Mouse (Mus musculus) layer of hippocampus, postnatal 25 days (tissue): ENCODE measurements around the gene Csnk1d. TPM values are rescaled to one million over a fixed set of nuclear protein-coding genes. Genes with fewer than 3 reads are reported as not detected.
A peak's percentile ranks its signal among the peaks of the same experiment; 100 is the strongest.

Experiments used
- DNase-seq, 2 experiments: peaks; one replicate each; pipeline ENCODE4 v3.0.0; 2022; ENCODE audit warnings: mixed read lengths in 2 of 2, low spot score in 1 of 2; ENCODE audit errors: extremely low spot score in 1 of 2
- total RNA-seq, 2 experiments: library from RNA; stranded (reverse); gene quantifications; 2 replicates each; pipeline ENCODE4 v1.2.3; 2021

Gene Csnk1d
- total RNA-seq: 100 to 1,000 TPM; 127 to 128 TPM

GRCm38 (mm10) chr11:120990951-120991526 lies at the start of gene Csnk1d:
Gene Csnk1d (minus strand): TSS chr11:120991330.
- DNase-seq: peak; percentile 100

- DNase-seq: no peak
These were observed 48.2 kb upstream of the Csnk1d start, which contains the start of gene Cd7 for GRCm38 (mm10) chr11:121039302-121039701. Gene Cd7 (minus strand): TSS chr11:121039418.

DNA sequence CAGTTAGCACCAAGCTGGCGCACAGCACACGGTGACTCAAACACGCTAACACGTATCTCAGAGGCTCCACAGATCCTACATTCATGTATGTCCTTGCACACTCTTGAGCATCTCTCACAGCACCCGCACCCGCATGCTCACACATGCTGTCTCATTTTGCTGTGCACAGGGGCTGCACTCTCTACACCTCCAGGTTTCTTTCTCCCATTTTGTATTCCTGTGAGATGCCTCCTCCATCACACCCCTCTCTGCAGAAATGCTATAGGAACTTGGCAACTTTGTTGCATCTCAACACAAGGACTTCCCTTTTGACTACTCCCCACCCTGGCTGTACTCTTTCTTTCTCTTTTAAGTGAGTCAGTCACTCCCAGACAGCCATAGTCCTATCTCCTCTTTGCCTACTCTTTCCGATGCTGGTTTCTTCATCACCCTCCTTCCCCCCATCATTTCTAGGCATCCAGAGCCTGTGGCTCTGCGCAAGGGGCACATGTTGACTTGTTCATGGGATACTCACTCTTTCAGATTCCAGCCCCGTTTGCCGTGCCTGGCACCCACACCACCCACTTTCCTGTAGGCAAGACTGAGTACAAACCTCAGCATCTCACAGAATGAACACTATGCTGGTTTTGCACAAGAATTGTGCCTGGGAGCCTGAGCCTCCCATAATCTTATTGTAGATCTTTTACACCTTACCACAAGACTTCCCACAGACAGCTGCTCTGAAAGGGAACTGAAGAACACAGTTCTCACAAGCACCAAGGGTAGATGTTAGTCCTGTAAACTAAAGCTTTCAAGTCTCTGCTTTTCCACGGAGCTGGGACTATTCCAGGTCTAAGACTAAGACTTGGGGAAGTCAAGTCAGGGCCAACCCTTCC lies 47.5 kb upstream of the Csnk1d start:
- DNase-seq: no peak

- no peak for DNase-seq
These were observed 42.0 kb upstream of the Csnk1d start for GRCm38 (mm10) chr11:121033118-121033517.

- no peak for DNase-seq
These were observed 36.1 kb upstream of the Csnk1d start for GRCm38 (mm10) chr11:121027259-121027658.

DNA sequence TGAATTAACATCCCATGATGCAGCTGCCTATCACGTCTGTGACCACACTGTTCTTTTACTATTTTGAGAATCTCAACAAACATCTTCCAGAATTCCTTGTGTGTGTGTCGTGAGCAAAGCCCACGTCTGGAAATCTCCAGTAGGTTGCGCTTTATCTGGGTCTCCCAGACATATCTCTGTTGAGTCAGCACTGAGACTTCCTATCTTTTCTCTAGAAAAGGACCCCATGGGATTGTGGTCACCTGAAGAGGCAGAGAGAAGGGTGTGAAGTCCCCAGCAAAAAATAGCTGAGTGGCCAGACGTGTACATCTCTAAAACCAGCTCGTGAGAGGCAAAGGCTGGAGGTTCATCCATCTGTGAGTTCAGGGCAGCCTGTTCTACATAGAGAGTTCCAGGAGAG lies 33.0 kb upstream of the Csnk1d start:
- no peak for DNase-seq

DNA sequence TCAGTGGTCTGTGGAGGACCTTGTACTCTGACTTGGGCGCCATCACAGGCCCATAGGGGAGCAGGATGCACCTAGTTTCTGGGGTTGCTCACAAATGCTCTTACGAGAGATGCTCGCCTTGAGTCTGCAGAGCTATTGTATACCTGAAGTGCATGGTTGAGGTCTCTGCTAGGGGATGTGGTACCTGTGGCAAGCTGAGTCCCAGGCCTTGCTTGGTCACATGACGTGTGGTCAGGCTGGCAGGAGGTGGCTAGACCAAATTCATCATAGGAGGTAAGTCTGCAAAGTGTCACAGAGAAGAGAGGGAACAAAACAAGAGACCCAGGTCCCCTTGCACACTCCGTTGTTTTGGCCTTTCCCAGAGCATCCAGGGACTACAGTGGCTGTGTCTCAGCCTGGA lies 28.4 kb upstream of the Csnk1d start:
- DNase-seq: no peak

GRCm38 (mm10) chr11:121017703-121018102 lies 26.6 kb upstream of the Csnk1d start:
- peak in 1 of 2 experiments; percentile 48 for DNase-seq

DNA sequence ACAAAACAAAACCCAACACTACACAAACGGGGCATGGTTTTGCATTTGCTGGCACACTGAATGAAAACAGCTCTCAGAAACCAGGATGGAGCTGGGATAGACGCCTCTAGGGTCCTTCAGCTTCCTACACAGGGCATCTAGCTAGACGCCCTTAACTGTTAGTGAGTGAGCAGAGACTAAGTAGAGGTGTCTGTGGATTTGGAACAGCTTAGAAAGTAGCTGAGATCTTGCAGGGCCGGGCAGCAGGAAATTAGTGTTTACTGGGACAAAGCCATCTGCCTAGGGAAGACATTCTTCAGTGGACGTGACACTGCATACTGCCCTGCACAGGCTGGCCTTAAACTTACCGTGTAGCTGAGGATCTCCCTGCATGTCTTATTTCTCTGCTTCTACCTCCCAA lies 24.3 kb upstream of the Csnk1d start:
- DNase-seq: no peak

DNA sequence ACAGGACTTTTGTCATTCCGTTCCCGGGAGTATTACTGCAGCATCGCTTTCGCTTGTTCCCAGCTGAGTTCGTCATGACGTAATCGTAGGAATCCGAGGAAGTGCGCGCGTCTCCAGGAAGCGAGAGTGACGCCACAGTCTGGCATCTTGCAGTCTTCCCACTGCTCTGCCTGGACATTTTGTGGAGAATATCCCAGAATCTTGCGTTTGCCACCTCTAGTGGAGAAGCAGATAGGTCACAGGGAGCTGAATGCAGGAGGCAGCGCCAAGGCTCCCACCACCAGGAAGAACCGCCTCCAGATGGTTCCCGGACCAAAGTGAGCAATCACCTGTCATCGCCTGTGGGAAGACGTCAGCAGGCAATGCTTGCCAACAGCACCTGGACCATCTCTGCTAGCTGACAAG lies 23.8 kb upstream of the Csnk1d start:
- no peak for DNase-seq

DNA sequence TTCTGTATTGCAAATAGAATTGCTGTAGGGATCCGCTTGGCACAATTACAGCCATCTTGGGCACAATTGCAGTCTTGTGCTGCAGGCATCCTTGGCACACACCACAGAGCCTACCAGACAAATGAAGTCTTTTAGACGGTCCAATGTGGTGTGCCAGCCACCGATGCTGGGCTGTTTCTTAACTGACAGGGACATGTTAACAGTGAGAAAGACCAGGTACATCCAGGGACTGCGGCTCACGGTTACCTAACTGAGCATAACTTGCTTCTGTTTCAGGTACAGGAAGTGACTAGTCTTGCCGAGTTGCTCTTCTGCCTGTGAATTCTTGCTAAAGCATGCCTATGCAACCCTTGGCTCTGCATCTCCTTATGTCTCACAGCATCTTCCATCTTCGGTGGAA lies 22.5 kb upstream of the Csnk1d start:
- no peak for DNase-seq

DNA sequence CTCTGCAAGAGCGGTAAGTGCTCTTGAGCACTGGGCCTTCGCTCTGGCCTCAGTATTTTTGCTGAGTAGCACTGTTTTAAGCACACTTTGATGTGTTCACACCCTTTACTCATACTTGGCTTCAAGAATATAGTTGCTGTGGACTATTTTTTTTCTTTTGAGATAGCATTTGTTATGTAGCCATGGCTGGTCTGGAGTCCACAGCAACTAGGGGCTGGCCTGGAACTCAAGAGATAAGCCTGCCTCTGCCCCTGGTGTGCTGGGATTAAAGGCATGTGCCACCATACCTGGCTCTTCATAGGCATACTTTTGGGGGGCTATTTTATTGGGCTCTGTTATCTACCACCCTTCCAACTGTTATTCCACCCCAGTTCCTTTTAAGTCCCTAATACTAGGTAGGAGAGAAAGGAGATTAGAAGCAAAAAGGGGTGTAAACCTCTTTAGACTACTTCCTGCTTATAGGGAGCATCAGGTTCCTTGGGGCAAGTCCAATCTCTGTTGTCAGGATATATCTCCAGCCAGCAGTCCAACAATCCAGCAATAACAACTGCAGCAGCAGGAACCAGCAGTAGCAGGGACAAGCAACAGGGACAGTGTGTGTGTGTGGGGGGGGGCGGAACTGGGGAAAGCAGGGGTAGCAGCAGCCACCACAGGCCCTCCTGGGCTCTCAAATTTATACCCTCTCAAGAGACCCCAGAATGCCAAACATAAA lies 19.1 kb upstream of the Csnk1d start:
- no peak for DNase-seq

DNA sequence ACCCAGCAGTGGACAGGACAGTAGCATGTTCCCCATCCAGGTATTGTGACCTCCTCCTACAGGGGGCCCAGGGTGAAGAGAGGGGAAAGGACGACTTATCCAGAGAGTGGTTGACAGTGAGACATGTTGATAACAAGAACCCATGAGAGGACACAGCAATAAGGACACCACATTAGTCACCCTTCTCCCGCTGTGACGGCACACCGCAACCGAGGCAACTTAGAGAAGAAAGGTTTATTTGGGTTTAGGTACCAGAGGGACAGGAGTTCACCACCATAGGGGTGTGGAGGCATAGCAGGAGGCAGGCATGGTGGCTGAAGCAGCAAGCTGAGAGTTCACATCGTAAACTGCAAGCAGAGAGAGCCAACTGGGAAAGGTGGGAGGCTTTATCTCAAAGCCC lies 15.1 kb upstream of the Csnk1d start:
- no peak for DNase-seq

GRCm38 (mm10) chr11:121004281-121004680 lies 13.2 kb upstream of the Csnk1d start:
- no peak for DNase-seq

DNA sequence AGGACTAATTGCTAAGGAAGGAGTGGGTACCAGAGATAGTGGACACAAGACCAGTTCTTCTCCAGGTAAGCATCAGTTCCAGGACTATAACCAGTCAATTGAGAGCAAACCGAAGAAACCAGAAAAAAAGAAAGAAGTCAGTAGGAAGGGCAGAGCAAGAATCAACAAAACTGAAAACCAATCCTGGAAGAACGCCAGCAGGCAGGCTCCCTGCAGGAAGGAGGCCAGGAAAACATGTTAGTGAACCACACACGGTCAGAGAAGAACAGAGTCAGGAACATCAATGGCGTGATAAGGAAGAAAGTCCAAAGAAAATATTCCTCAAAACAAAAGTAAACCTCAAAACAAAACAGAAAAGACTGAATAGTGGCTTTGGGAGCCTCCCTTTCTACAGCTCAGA lies 10.8 kb upstream of the Csnk1d start:
- no peak for DNase-seq

GRCm38 (mm10) chr11:120994741-120995140 lies 3.6 kb upstream of the Csnk1d start:
- DNase-seq: no peak

DNA sequence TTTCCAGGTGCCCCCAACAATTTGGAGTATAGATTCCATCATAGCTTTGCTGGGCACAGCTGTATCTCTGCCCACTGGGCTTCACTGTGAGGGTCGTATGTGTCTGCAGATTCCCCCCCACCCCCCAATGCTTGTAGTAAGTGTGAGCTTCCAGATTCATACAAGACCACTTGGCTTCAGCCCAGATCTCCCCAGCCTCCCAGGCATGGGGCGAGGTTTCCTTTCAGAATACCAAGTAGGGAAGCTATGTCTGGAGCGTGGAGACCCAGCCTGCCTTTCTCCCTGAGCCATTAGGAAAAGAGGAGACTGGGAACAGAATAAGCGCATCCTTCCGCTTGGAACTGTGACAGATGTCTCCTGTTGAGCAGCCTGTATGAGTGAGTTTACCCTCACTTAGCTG lies 2.5 kb upstream of the Csnk1d start:
- DNase-seq: no peak

GRCm38 (mm10) chr11:120993080-120993479 lies 1.9 kb upstream of the Csnk1d start:
- no peak for DNase-seq

DNA sequence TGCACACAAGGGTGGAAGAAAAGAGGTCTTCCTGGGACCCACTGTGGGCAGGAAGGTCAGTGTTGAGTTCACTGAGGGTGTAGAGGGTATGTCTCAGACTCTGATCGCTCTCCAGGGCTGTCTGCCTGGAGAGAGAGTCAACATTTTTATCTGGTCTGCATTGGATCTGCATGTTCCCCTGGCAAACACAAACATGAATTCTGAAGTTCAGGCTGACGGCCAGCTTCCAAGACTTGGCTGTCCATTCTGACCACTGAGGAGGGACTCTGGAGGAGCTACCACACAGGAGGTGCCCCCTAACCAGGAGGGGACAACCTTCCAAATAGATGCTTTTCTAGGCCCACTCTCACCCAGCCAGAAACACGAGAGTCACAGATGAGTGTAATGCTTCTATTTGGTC lies 661 bp upstream of the Csnk1d start:
- no peak for DNase-seq

DNA sequence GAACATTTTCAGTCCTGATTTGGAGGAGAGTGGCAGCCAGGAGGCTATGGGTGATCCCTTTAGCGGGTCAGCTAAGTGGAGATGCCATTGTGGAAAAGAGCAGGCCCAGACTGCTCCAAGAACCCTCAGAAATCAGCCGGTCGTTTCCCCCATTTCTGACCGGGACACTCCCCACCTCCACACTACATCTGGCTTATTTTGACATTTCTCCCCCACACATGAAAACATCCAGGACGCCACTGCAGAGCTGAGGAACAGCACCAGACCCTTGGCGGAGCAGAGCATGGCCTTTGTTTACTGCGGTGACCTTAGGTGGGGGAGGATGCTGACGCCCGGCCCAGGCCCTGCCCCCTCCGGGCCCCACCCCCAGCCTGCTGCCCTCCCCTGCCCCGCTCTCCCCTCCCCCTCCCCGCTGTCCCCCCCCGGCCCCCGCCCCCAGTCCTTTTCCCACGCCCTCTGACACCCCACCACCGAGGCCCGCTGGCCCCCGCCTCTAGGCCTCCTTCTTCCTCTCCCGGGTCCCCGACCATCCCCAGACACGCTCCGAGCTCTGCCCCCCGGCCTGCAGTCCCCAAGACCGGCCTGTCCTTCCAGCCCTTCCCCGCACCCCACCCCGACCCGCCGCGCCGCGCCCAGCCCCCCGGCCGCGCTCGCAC lies 876 bp downstream of the Csnk1d start:
- DNase-seq: no peak

- no peak for DNase-seq
These were observed 1.6 kb downstream of the Csnk1d start for GRCm38 (mm10) chr11:120989523-120989922.
